Mouse (Mus musculus) forebrain, embryonic 13.5 days (tissue): ENCODE data around the gene Dmkn. TPM values are rescaled to one million over a fixed set of nuclear protein-coding genes. Genes with fewer than 3 reads are reported as not detected.

ENCODE experiments used
- ATAC-seq: fragments of 200-750 bp; cut with Nextera tagmentation; 2 replicates; pipeline ENCODE4 v1.8.0; 2017
- H3K27ac ChIP-seq: fragments of 300-500 bp; sonication (generic); 2 replicates; pipeline ENCODE4 v1.5.1; 2015; ENCODE audit warnings: inconsistent platforms, mild to moderate bottlenecking, moderate library complexity
- H3K27me3 ChIP-seq: fragments of 300-500 bp; sonication (generic); 2 replicates; pipeline ENCODE4 v1.6.1; 2015; ENCODE audit warnings: mild to moderate bottlenecking, inconsistent platforms
- H3K36me3 ChIP-seq: fragments of 300-500 bp; sonication (generic); 2 replicates; pipeline ENCODE4 v1.6.1; 2015; ENCODE audit warnings: mild to moderate bottlenecking, inconsistent platforms; ENCODE audit not compliant: poor library complexity, severe bottlenecking
- H3K4me1 ChIP-seq: fragments of 300-500 bp; sonication (generic); 2 replicates; pipeline ENCODE4 v1.6.1; 2015; ENCODE audit warnings: inconsistent platforms
- H3K4me2 ChIP-seq: fragments of 300-500 bp; sonication (generic); 2 replicates; pipeline ENCODE4 v1.6.1; 2015; ENCODE audit warnings: inconsistent platforms, mild to moderate bottlenecking, moderate library complexity
- H3K4me3 ChIP-seq: fragments of 300-500 bp; sonication (generic); 2 replicates; pipeline ENCODE4 v1.5.1; 2015; ENCODE audit warnings: mild to moderate bottlenecking, inconsistent platforms
- H3K9ac ChIP-seq: fragments of 300-500 bp; sonication (generic); 2 replicates; pipeline ENCODE4 v1.6.1; 2015; ENCODE audit warnings: mild to moderate bottlenecking, inconsistent platforms
- H3K9me3 ChIP-seq: fragments of 300-500 bp; sonication (generic); replicated peaks from 2 replicates; pipeline ENCODE4 v1.6.1; 2016; ENCODE audit warnings: inconsistent platforms
- WGBS: fragments of 180-500 bp; shearing (Covaris S2); methylation state at CpG from one replicate; pipeline ENCODE4 v1.1.7; 2015; 5-methylcytosine and 5-hydroxymethylcytosine counted together
- polyA plus RNA-seq: library from polyadenylated mRNA; unstranded; fragments of >200 nt; fragmentation: Nextera tagmentation; extraction: Ambion mirVana; gene quantifications from 2 replicates; pipeline ENCODE4 v1.2.1, GENCODE M21; 2015

The Dmkn gene
- polyA plus RNA-seq, 1 experiment from 2014 or later, result not detected

GRCm38 (mm10) chr7:30769236-30769635 is 5.7 kb downstream of the Dmkn start:
- Histone ChIP-seq H3K27ac (no peak overlapping the region), H3K4me2 (no peak overlapping the region), H3K9me3 (no peaks in the 10 kb centered on the region), H3K4me1 (no peaks in the 10 kb centered on the region), H3K27me3 (0 out of 2 replicates have a peak, but pooled peaks cover 7% of the 10 kb centered on the region), H3K4me3 (no peak overlapping the region), H3K9ac (no peak overlapping the region), H3K36me3 (no peaks in the 10 kb centered on the region)
- 35% methylated on average over 9 of the region's 9 CpGs for WGBS
- no peak for ATAC-seq

- no peaks in the 10 kb centered on the region for H3K4me1 ChIP-seq
- 94% methylated on average over 9 of the region's 9 CpGs for WGBS
- no peak overlapping the region for H3K9ac ChIP-seq
- H3K9me3 ChIP-seq, result no peaks in the 10 kb centered on the region
- H3K27me3 ChIP-seq, result no peaks in the 10 kb centered on the region
- no peak overlapping the region for H3K27ac ChIP-seq
- H3K36me3 ChIP-seq, result no peaks in the 10 kb centered on the region
- ATAC-seq, result no peak
- no peak overlapping the region for H3K4me2 ChIP-seq
- no peak overlapping the region for H3K4me3 ChIP-seq
Measured at GRCm38 (mm10) chr7:30776104-30776503, 12.5 kb downstream of the Dmkn start.

GRCm38 (mm10) chr7:30777081-30777579 is 13.6 kb downstream of the Dmkn start:
- ATAC-seq, result no peak
- no peaks in the 10 kb centered on the region for H3K9me3 ChIP-seq
- H3K36me3 ChIP-seq, result no peaks in the 10 kb centered on the region
- H3K4me1 ChIP-seq, result no peaks in the 10 kb centered on the region
- H3K4me2 ChIP-seq, result no peak overlapping the region
- no peak overlapping the region for H3K9ac ChIP-seq
- H3K27ac ChIP-seq, result no peak overlapping the region
- no peak overlapping the region for H3K4me3 ChIP-seq
- no peaks in the 10 kb centered on the region for H3K27me3 ChIP-seq
- 40% methylated on average over 7 of the region's 7 CpGs for WGBS

- 92% methylated on average over 1 of the region's 1 CpGs for WGBS
- Histone ChIP-seq H3K36me3 (no peaks in the 10 kb centered on the region), H3K27me3 (no peaks in the 10 kb centered on the region), H3K4me3 (no peak overlapping the region), H3K9me3 (no peaks in the 10 kb centered on the region), H3K4me2 (no peak overlapping the region), H3K9ac (no peak overlapping the region), H3K27ac (no peak overlapping the region), H3K4me1 (no peaks in the 10 kb centered on the region)
- ATAC-seq, result no peak
Measured at GRCm38 (mm10) chr7:30777911-30778310, 14.4 kb downstream of the Dmkn start.

- no peaks in the 10 kb centered on the region for H3K9me3 ChIP-seq
- 70% methylated on average over 4 of the region's 4 CpGs for WGBS
- H3K4me1 ChIP-seq, result peaks cover 14% of the 10 kb centered on the region
- H3K27ac ChIP-seq, result no peak overlapping the region
- no peak overlapping the region for H3K9ac ChIP-seq
- ATAC-seq, result no peak
- H3K4me2 ChIP-seq, result no peak overlapping the region
- H3K4me3 ChIP-seq, result no peak overlapping the region
- H3K36me3 ChIP-seq, result no peaks in the 10 kb centered on the region
- H3K27me3 ChIP-seq, result 0 out of 2 replicates have a peak, but pooled peaks cover under 1% of the 10 kb centered on the region
Measured at GRCm38 (mm10) chr7:30781792-30782191, 18.2 kb downstream of the Dmkn start.

- peaks cover 14% of the 10 kb centered on the region for H3K4me1 ChIP-seq
- 0 out of 2 replicates have a peak, but pooled peaks cover 6% of the 10 kb centered on the region for H3K27me3 ChIP-seq
- no peaks in the 10 kb centered on the region for H3K9me3 ChIP-seq
- WGBS, result 86% methylated on average over 3 of the region's 3 CpGs
- no peaks in the 10 kb centered on the region for H3K36me3 ChIP-seq
- no peak overlapping the region for H3K4me3 ChIP-seq
- no peak overlapping the region for H3K27ac ChIP-seq
- H3K9ac ChIP-seq, result no peak overlapping the region
- H3K4me2 ChIP-seq, result no peak overlapping the region
- ATAC-seq, result no peak
Measured at GRCm38 (mm10) chr7:30782658-30783057, 19.1 kb downstream of the Dmkn start.

GRCm38 (mm10) chr7:30785154-30785553 is 21.6 kb downstream of the Dmkn start:
- Histone ChIP-seq H3K4me2 (no peak overlapping the region), H3K4me3 (no peak overlapping the region)

GRCm38 (mm10) chr7:30785721-30786546 is 22.4 kb downstream of the Dmkn start:
- H3K4me1 ChIP-seq, result peaks cover 14% of the 10 kb centered on the region
- H3K36me3 ChIP-seq, result no peaks in the 10 kb centered on the region
- no peak overlapping the region for H3K9ac ChIP-seq
- peak; percentile 78 for ATAC-seq
- peaks cover 13% of the 10 kb centered on the region; the same call in 1 of the 2 replicates for H3K27me3 ChIP-seq
- no peak overlapping the region for H3K4me3 ChIP-seq
- WGBS, result 38% methylated on average over 13 of the region's 13 CpGs
- H3K27ac ChIP-seq, result no peak overlapping the region
- no peaks in the 10 kb centered on the region for H3K9me3 ChIP-seq
- H3K4me2 ChIP-seq, result no peak overlapping the region

More at GRCm38 (mm10) chr7:30785154-30785553, 21.6 kb downstream of the Dmkn start:
- Histone ChIP-seq H3K36me3 (no peaks in the 10 kb centered on the region), H3K4me1 (peaks cover 14% of the 10 kb centered on the region), H3K27me3 (peaks cover 13% of the 10 kb centered on the region; the same call in 1 of the 2 replicates), H3K9me3 (no peaks in the 10 kb centered on the region), H3K27ac (no peak overlapping the region), H3K9ac (no peak overlapping the region)
- ATAC-seq, result no peak
- 73% methylated on average over 1 of the region's 1 CpGs for WGBS

- peaks cover 14% of the 10 kb centered on the region for H3K4me1 ChIP-seq
- no peak within 1 kb of the TSS for H3K27ac ChIP-seq
- H3K27me3 ChIP-seq, result peaks cover 17% of the 10 kb centered on the region; the same call in 1 of the 2 replicates
- H3K4me2 ChIP-seq, result no peak within 1 kb of the TSS
- no peaks in the 10 kb centered on the region for H3K36me3 ChIP-seq
- H3K9ac ChIP-seq, result no peak within 1 kb of the TSS
- H3K4me3 ChIP-seq, result no peak within 1 kb of the TSS
- H3K9me3 ChIP-seq, result no peaks in the 10 kb centered on the region
- WGBS, result 43% methylated on average over 14 of the region's 15 CpGs
- ATAC-seq, result no peak
Measured at GRCm38 (mm10) chr7:30787377-30788022, 23.9 kb downstream of the Dmkn start, which contains the start of gene Krtdap. Gene Krtdap (plus strand): TSS chr7:30787896.

GRCm38 (mm10) chr7:30790141-30790540 is 26.6 kb downstream of the Dmkn start:
- Histone ChIP-seq H3K27me3 (peaks cover 17% of the 10 kb centered on the region; the same call in 1 of the 2 replicates), H3K9ac (no peak overlapping the region), H3K27ac (no peak overlapping the region), H3K4me3 (no peak overlapping the region), H3K36me3 (no peaks in the 10 kb centered on the region), H3K4me2 (no peak overlapping the region), H3K4me1 (peaks cover 13% of the 10 kb centered on the region), H3K9me3 (no peaks in the 10 kb centered on the region)
- no peak for ATAC-seq
- WGBS, result 83% methylated on average over 10 of the region's 10 CpGs

GRCm38 (mm10) chr7:30791921-30792320 is 28.4 kb downstream of the Dmkn start:
- Histone ChIP-seq H3K27me3 (peaks cover 15% of the 10 kb centered on the region; the same call in 1 of the 2 replicates), H3K4me3 (no peak overlapping the region), H3K9me3 (no peaks in the 10 kb centered on the region), H3K4me1 (no peaks in the 10 kb centered on the region), H3K27ac (no peak overlapping the region), H3K36me3 (no peaks in the 10 kb centered on the region), H3K9ac (no peak overlapping the region), H3K4me2 (no peak overlapping the region)
- 26% methylated on average over 9 of the region's 9 CpGs for WGBS
- ATAC-seq, result no peak

- no peak overlapping the region for H3K4me2 ChIP-seq
- no peak for ATAC-seq
Measured at GRCm38 (mm10) chr7:30794921-30795320, 31.4 kb downstream of the Dmkn start.

More at GRCm38 (mm10) chr7:30794921-30795320, 31.4 kb downstream of the Dmkn start:
- Histone ChIP-seq H3K4me1 (no peaks in the 10 kb centered on the region), H3K9me3 (0 out of 2 replicates have a peak, but pooled peaks cover under 1% of the 10 kb centered on the region), H3K4me3 (no peak overlapping the region), H3K36me3 (no peaks in the 10 kb centered on the region), H3K27ac (no peak overlapping the region), H3K9ac (no peak overlapping the region), H3K27me3 (peaks cover 4% of the 10 kb centered on the region; the same call in 1 of the 2 replicates)
